Mouse (Mus musculus): ENCODE results near the gene Large1.

DNA sequence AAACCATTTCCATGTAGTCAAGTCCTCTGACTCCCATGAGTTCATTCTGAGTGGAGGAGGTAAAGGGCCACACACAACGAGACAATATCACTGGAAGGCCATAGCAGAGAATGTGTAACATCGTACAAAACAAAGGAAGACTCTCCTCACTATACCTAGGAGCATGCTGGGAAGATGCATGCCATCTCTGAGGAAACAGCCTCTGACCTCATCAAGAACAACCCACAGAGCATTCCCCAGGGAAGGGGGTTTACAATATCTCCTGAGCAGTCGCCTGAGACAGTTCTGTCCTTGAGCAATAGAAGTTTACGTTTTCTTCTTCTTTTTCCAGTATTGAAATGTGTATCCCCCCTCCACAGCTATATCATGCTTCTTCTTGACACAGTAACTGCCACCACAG, 49.4 kb downstream of the Large1 start:
- TF ChIP-seq CTCF (IDR thresholded peaks at IDR 0.05; ENCODE audit: extremely low read depth, insufficient read depth, insufficient read length, insufficient replicate concordance), result no peak
- no peak for TF ChIP-seq POLR2A (IDR thresholded peaks at IDR 0.05; ENCODE audit: low read depth, low read length)
